Mouse (Mus musculus): ENCODE results near the gene Hoxd13. TPM values are rescaled to one million over a fixed set of nuclear protein-coding genes. Genes with fewer than 3 reads are reported as not detected.

Gene Hoxd13
- polyA plus RNA-seq, 1 experiment from 2014 or later, result not detected

DNA sequence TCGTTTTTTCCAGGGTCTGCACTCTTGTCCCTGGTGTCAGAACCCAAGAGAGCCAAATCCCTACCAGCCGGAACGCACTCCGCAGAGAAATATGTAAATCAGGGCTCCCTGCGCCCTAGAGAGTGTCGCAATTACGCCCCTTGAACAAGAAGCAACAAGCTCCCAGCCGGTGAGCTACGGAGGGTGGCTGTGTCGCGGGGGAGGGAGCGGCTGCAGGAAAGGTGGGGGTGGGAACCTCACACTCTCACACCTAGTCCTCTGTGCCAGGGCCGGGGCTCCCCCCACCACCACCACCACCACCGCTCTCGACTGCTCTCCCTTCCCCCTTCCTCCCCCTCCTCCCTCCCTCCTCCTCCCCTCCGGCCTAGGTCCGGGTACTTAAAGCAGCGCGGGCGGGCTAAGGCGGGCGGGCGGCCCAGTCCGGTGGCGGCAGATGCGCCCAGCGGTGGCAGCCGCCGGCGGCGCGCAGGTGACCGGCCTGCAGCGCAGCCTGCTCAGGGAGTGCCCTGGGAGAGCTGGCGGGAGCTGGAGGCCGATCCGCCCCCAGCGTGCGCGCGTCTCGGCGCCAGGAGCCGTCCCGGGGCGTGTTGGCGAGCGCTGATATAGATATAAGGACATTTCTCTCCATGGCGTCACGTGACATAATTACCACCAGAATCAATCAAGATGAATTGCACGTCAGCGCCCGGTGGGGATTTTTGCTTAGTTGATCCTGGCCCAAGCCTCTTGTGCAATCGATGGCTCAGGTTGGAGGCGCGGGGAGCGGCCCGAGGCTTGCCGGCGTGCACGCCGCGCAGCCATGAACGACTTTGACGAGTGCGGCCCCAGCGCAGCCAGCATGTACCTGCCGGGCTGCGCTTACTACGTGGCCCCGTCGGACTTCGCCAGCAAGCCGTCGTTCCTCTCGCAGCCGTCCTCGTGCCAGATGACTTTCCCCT is 13.8 kb downstream of the Hoxd13 start:
- peak overlapping the region; percentile 98 for H3K9ac ChIP-seq (ENCODE audit: low read depth, low read length)
- no peak for TF ChIP-seq CTCF (IDR thresholded peaks at IDR 0.05; ENCODE audit: low read depth)
- ATAC-seq (replicated peaks; ENCODE audit: low FRiP score, low read depth), result peak; percentile 68
- peak overlapping the region; percentile 82 for H3K4me3 ChIP-seq (replicated peaks; ENCODE audit: low read depth, low read length)
- H3K4me1 ChIP-seq (replicated peaks; ENCODE audit: insufficient read depth, low read length), result peaks cover 3% of the 10 kb centered on the region; the same call in 1 of the 2 replicates
- WGBS, result under 1% methylated on average over 73 of the region's 78 CpGs
- peak overlapping the region; percentile 96 for H3K27ac ChIP-seq
- no peaks in the 10 kb centered on the region for H3K9me3 ChIP-seq (replicated peaks; ENCODE audit: low read length)
- peak overlapping the region; percentile 76 for H3K4me2 ChIP-seq (ENCODE audit: low read length)
- DNase-seq (ENCODE audit: low spot score), result peak; percentile 82
- H3K36me3 ChIP-seq (ENCODE audit: insufficient read depth, low read length), result no peaks in the 10 kb centered on the region
- peaks cover 5% of the 10 kb centered on the region; the same call in 1 of the 2 replicates for H3K27me3 ChIP-seq (ENCODE audit: insufficient read depth, low read length)

GRCm38 (mm10) chr2:74682796-74683195 is 14.7 kb downstream of the Hoxd13 start:
- Histone ChIP-seq H3K27me3 (ENCODE audit: insufficient read depth, low read length) (peaks cover 5% of the 10 kb centered on the region; the same call in 1 of the 2 replicates), H3K9ac (ENCODE audit: low read depth, low read length) (peak overlapping the region; percentile 98), H3K9me3 (replicated peaks; ENCODE audit: low read length) (no peaks in the 10 kb centered on the region), H3K4me1 (replicated peaks; ENCODE audit: insufficient read depth, low read length) (no peaks in the 10 kb centered on the region; the same call in 1 of the 2 replicates), H3K4me2 (ENCODE audit: low read length) (peak overlapping the region; percentile 76), H3K36me3 (ENCODE audit: insufficient read depth, low read length) (0 out of 2 replicates have a peak, but pooled peaks cover 5% of the 10 kb centered on the region), H3K4me3 (replicated peaks; ENCODE audit: low read depth, low read length) (peak overlapping the region; percentile 82), H3K27ac (peak overlapping the region; percentile 96)
- no peak for DNase-seq (ENCODE audit: low spot score)
- WGBS, result 1% methylated on average over 30 of the region's 51 CpGs
- TF ChIP-seq CTCF (IDR thresholded peaks at IDR 0.05; ENCODE audit: low read depth), result no peak
- ATAC-seq (replicated peaks; ENCODE audit: low FRiP score, low read depth), result no peak

DNA sequence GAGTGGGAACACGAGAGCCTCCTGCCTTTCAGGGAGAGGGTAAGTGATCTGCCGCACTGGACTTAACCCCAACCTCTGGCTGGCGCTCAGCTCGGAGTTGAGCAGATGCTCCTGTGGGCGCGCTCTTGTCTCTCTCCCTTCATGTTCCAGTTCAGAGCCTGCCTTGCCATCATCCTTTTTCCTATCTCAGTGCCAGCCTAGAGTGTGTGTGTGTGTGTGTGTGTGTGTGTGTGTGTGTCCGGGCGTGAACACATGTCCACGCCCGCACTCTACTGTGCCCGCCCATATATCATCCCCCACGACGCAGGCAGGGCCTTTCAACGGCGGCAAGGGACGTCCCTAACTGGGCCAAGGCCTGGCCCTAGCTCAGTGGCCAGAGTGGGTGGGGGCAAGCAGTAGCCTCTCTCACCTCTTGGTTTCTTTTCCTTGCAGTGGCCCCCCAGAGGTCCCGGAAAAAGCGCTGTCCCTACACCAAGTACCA is 15.4 kb downstream of the Hoxd13 start:
- H3K36me3 ChIP-seq (ENCODE audit: insufficient read depth, low read length), result 0 out of 2 replicates have a peak, but pooled peaks cover 5% of the 10 kb centered on the region
- H3K27ac ChIP-seq, result peak overlapping the region; percentile 96
- TF ChIP-seq CTCF (IDR thresholded peaks at IDR 0.05; ENCODE audit: low read depth), result no peak
- under 1% methylated on average over 18 of the region's 18 CpGs for WGBS
- peak overlapping the region; percentile 82 for H3K4me3 ChIP-seq (replicated peaks; ENCODE audit: low read depth, low read length)
- peak overlapping the region; percentile 98 for H3K9ac ChIP-seq (ENCODE audit: low read depth, low read length)
- H3K4me1 ChIP-seq (replicated peaks; ENCODE audit: insufficient read depth, low read length), result no peaks in the 10 kb centered on the region; the same call in 1 of the 2 replicates
- H3K9me3 ChIP-seq (replicated peaks; ENCODE audit: low read length), result no peaks in the 10 kb centered on the region
- peak; percentile 47 for ATAC-seq (replicated peaks; ENCODE audit: low FRiP score, low read depth)
- H3K27me3 ChIP-seq (ENCODE audit: insufficient read depth, low read length), result peaks cover 5% of the 10 kb centered on the region; the same call in 1 of the 2 replicates
- no peak for DNase-seq (ENCODE audit: low spot score)
- peak overlapping the region; percentile 76 for H3K4me2 ChIP-seq (ENCODE audit: low read length)

- 8% methylated on average over 12 of the region's 12 CpGs for WGBS
Observed at GRCm38 (mm10) chr2:74684106-74684505, 16.0 kb downstream of the Hoxd13 start.

GRCm38 (mm10) chr2:74685059-74685603 is 17.0 kb downstream of the Hoxd13 start:
- H3K9me3 ChIP-seq (replicated peaks; ENCODE audit: low read length), result no peaks in the 10 kb centered on the region
- peak overlapping the region; percentile 76 for H3K4me2 ChIP-seq (ENCODE audit: low read length)
- peak overlapping the region; percentile 82 for H3K4me3 ChIP-seq (replicated peaks; ENCODE audit: low read depth, low read length)
- DNase-seq (ENCODE audit: low spot score) (no peak), ATAC-seq (replicated peaks; ENCODE audit: low FRiP score, low read depth) (no peak)
- WGBS, result 21% methylated on average over 4 of the region's 4 CpGs
- no peaks in the 10 kb centered on the region; the same call in 1 of the 2 replicates for H3K4me1 ChIP-seq (replicated peaks; ENCODE audit: insufficient read depth, low read length)
- H3K36me3 ChIP-seq (ENCODE audit: insufficient read depth, low read length), result 0 out of 2 replicates have a peak, but pooled peaks cover 5% of the 10 kb centered on the region
- peak overlapping the region; percentile 96; the same call in 1 of the 2 replicates for H3K27ac ChIP-seq
- peaks cover 5% of the 10 kb centered on the region; the same call in 1 of the 2 replicates for H3K27me3 ChIP-seq (ENCODE audit: insufficient read depth, low read length)
- no peak for TF ChIP-seq CTCF (IDR thresholded peaks at IDR 0.05; ENCODE audit: low read depth)
- peak overlapping the region; percentile 98 for H3K9ac ChIP-seq (ENCODE audit: low read depth, low read length)

More at GRCm38 (mm10) chr2:74684106-74684505, 16.0 kb downstream of the Hoxd13 start:
- no peak for TF ChIP-seq CTCF (IDR thresholded peaks at IDR 0.05; ENCODE audit: low read depth)
- 0 out of 2 replicates have a peak, but pooled peaks cover 5% of the 10 kb centered on the region for H3K36me3 ChIP-seq (ENCODE audit: insufficient read depth, low read length)
- ATAC-seq (replicated peaks; ENCODE audit: low FRiP score, low read depth), result no peak
- H3K27me3 ChIP-seq (ENCODE audit: insufficient read depth, low read length), result peaks cover 5% of the 10 kb centered on the region; the same call in 1 of the 2 replicates
- H3K4me2 ChIP-seq (ENCODE audit: low read length), result peak overlapping the region; percentile 76
- H3K27ac ChIP-seq, result peak overlapping the region; percentile 96
- peak overlapping the region; percentile 98 for H3K9ac ChIP-seq (ENCODE audit: low read depth, low read length)
- H3K9me3 ChIP-seq (replicated peaks; ENCODE audit: low read length), result no peaks in the 10 kb centered on the region
- H3K4me3 ChIP-seq (replicated peaks; ENCODE audit: low read depth, low read length), result peak overlapping the region; percentile 82
- H3K4me1 ChIP-seq (replicated peaks; ENCODE audit: insufficient read depth, low read length), result no peaks in the 10 kb centered on the region; the same call in 1 of the 2 replicates
- DNase-seq (ENCODE audit: low spot score), result no peak

All from kidney, postnatal 0 days (tissue).